Mouse (Mus musculus) heart, embryonic 15.5 days (tissue): Measurements from ENCODE around the gene Tmem212. TPM values are rescaled to one million over a fixed set of nuclear protein-coding genes. Genes with fewer than 3 reads are reported as not detected.

Experiments
- ATAC-seq: fragments of 200-750 bp; cut with Nextera tagmentation; replicated peaks from 2 replicates; pipeline ENCODE4 v1.8.0; 2017; ENCODE audit warnings: low read depth, moderate TSS enrichment; ENCODE audit not compliant: insufficient number of reproducible peaks, insufficient read depth, low FRiP score
- H3K27ac ChIP-seq: fragments of 300-500 bp; sonication (generic); 2 replicates; pipeline ENCODE4 v1.5.1; 2015; ENCODE audit warnings: mild to moderate bottlenecking, inconsistent platforms
- H3K27me3 ChIP-seq: fragments of 300-500 bp; sonication (generic); 2 replicates; pipeline ENCODE4 v1.6.1; 2015; ENCODE audit warnings: inconsistent platforms
- H3K36me3 ChIP-seq: fragments of 300-500 bp; sonication (generic); 2 replicates; pipeline ENCODE4 v1.6.1; 2015; ENCODE audit warnings: mild to moderate bottlenecking, inconsistent platforms
- H3K4me1 ChIP-seq: fragments of 300-500 bp; sonication (generic); replicated peaks from 2 replicates; pipeline ENCODE4 v1.6.1; 2015; ENCODE audit warnings: inconsistent platforms
- H3K4me2 ChIP-seq: fragments of 300-500 bp; sonication (generic); 2 replicates; pipeline ENCODE4 v1.6.1; 2015; ENCODE audit warnings: inconsistent platforms, mild to moderate bottlenecking, moderate library complexity
- H3K4me3 ChIP-seq: fragments of 300-500 bp; sonication (generic); 2 replicates; pipeline ENCODE4 v1.5.1; 2015; ENCODE audit warnings: mild to moderate bottlenecking, inconsistent platforms
- H3K9ac ChIP-seq: fragments of 300-500 bp; sonication (generic); 2 replicates; pipeline ENCODE4 v1.6.1; 2015; ENCODE audit warnings: mild to moderate bottlenecking, inconsistent platforms
- H3K9me3 ChIP-seq: fragments of 300-500 bp; sonication (generic); replicated peaks from 2 replicates; pipeline ENCODE4 v1.6.1; 2016; ENCODE audit warnings: inconsistent platforms
- WGBS: fragments of 180-500 bp; shearing (Covaris S2); methylation state at CpG from one replicate; pipeline ENCODE4 v1.1.7; 2015; ENCODE audit warnings: mixed read lengths; 5-methylcytosine and 5-hydroxymethylcytosine counted together
- polyA plus RNA-seq: library from polyadenylated mRNA; unstranded; fragments of >200 nt; fragmentation: Nextera tagmentation; extraction: Ambion mirVana; gene quantifications from 2 replicates; pipeline ENCODE4 v1.2.1, GENCODE M21; 2015

The Tmem212 gene
- polyA plus RNA-seq, 1 experiment from 2014 or later, result not detected

DNA sequence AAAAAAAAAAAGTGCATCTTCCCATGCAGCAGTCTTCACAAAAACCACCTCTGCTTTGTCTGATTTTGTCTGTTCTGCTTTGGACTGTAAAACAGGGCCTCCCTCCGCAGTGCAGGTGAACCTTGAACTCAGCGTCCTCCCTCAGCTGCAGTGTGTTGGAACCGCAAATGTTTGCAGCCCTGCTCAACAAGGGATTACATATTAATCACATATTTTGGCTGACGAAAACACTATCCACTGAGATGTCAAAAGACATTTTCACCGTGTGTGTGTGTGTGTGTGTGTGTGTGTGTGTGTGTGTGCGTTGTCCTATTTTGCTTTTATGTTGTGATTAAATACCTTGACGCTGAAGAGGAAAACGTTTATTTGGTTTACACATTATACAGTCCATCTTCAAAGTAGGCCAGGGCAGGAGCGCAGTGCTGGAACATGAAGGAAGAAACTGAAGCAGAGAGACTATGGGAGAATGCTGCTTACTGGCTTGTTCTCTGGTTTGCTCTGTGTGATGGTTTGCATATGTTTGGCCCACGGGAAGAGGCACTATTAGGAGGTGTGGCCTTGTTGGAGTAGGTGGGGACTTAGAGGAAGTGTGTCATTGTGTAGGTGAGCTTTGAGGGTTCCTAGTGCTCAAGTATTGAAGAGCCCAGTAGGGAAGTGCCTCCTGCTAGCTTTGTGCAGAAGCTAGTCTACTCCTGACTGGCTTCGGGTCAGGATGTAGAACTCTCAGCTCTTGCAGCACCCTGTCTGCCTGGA is 25.3 kb upstream of the Tmem212 start:
- no peak overlapping the region for H3K4me2 ChIP-seq
- H3K4me3 ChIP-seq, result no peak overlapping the region
- H3K36me3 ChIP-seq, result no peaks in the 10 kb centered on the region
- no peak for ATAC-seq
- no peak overlapping the region for H3K27ac ChIP-seq
- WGBS, result 88% methylated on average over 11 of the region's 11 CpGs
- no peaks in the 10 kb centered on the region for H3K9me3 ChIP-seq
- no peak overlapping the region for H3K9ac ChIP-seq
- H3K27me3 ChIP-seq, result no peaks in the 10 kb centered on the region
- no peaks in the 10 kb centered on the region for H3K4me1 ChIP-seq

DNA sequence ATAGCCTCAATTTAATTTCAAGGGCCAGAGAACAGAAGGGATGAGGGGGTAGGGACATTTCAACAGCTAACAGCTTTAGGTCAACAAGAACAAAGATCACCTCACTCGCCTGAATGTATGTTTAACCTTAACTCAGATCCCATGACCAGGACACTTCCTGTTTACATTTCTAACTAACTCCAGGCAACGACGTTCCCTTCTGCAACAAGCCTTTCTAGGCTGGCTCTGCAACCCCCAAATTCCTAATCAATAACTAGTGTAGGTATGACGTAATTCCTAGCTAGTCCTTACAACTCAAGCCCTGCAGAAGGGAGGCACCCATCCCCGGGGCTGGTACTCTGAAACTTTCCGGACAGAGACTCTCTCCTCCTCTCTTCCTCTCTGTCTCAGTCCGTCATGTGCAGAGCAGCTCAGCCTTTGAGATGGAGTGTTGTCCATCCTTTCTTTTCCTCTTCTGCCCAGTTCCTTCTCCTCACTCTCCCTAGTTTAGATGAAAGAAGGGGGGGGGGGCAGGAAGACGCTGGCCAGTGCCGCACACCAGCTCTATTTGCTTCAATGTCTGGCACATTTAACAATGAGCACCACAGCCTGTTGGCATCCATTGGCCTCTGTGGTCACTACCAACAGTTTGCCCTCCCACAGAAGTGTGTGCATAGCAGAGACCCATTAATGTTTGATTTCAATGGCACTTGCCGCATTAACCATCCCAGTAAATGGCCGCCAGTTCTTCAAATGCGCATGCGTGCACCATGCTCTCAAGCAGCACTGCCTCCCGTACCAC is 22.7 kb upstream of the Tmem212 start:
- no peak overlapping the region for H3K9ac ChIP-seq
- no peak overlapping the region for H3K4me3 ChIP-seq
- no peaks in the 10 kb centered on the region for H3K4me1 ChIP-seq
- ATAC-seq, result no peak
- WGBS, result 82% methylated on average over 14 of the region's 14 CpGs
- H3K4me2 ChIP-seq, result no peak overlapping the region
- H3K27me3 ChIP-seq, result no peaks in the 10 kb centered on the region
- no peak overlapping the region for H3K27ac ChIP-seq
- no peaks in the 10 kb centered on the region for H3K36me3 ChIP-seq
- no peaks in the 10 kb centered on the region for H3K9me3 ChIP-seq

DNA sequence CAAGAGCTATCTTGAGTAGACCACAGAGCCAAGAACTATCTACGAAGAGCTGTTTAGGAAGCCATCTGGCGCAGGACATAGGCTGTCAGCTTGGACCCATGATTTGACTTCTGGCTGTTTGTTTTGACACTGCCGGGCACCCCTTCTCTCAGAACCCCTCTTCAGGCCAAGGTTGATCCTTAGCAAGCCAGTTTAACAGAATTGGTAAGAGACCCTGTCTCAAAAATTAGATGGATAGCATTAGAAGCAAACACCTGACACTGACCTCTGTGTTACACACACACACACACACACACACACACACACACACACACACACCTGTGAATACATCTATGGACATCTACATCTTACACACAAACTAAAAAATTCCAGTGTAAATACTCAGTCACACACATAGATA is 12.8 kb upstream of the Tmem212 start:
- Histone ChIP-seq H3K27me3 (no peaks in the 10 kb centered on the region), H3K27ac (no peak overlapping the region), H3K9me3 (no peaks in the 10 kb centered on the region), H3K36me3 (no peaks in the 10 kb centered on the region), H3K4me1 (peaks cover 11% of the 10 kb centered on the region), H3K4me2 (no peak overlapping the region), H3K4me3 (no peak overlapping the region), H3K9ac (no peak overlapping the region)
- no peak for ATAC-seq
- 85% methylated on average over 3 of the region's 3 CpGs for WGBS

DNA sequence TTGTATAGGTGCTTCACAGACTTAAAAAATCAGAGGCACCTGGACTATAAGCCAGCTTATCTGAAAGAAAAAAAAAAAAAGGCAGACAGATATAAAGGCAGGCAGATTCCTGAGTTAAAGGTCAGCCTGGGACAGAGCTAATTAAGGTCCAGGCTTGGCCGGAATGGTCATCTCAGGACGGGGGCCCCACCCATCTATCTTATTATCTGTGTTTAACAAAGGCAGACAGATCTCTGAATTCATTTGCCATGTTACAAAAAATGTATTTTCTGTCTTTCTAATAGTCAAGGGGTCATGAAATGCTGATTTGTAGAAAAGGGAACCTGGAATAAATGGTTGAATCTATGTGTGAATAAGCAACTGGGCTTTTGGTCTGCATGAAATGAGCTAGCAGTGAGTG is 12.1 kb upstream of the Tmem212 start:
- no peak overlapping the region for H3K9ac ChIP-seq
- H3K4me2 ChIP-seq, result no peak overlapping the region
- H3K36me3 ChIP-seq, result no peaks in the 10 kb centered on the region
- no peak overlapping the region for H3K4me3 ChIP-seq
- no peaks in the 10 kb centered on the region for H3K27me3 ChIP-seq
- no peak for ATAC-seq
- no peaks in the 10 kb centered on the region for H3K9me3 ChIP-seq
- 73% methylated on average over 2 of the region's 2 CpGs for WGBS
- no peak overlapping the region for H3K27ac ChIP-seq
- peaks cover 11% of the 10 kb centered on the region for H3K4me1 ChIP-seq

DNA sequence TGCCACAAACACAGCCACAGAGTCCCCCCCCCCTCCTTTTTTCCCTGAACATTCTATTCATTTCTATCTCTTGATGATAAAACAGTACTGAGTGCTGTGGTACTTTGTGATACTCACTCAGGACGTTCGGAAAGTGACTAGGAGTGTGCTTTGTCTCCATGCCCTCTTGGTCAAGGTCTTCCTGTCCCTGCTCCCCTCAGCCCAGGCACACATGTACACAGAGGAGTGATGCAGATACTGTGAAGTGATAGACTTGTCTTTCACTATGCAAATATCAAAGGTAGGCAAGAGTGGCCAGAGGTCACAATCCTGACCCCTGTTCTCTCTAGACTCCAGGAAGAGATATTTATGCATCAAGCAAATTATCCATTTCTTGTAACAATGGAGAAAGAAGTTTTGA is 11.1 kb upstream of the Tmem212 start:
- H3K4me2 ChIP-seq, result no peak overlapping the region
- no peaks in the 10 kb centered on the region for H3K27me3 ChIP-seq
- 47% methylated on average over 2 of the region's 2 CpGs for WGBS
- no peaks in the 10 kb centered on the region for H3K36me3 ChIP-seq
- H3K9me3 ChIP-seq, result no peaks in the 10 kb centered on the region
- H3K27ac ChIP-seq, result no peak overlapping the region
- no peak for ATAC-seq
- H3K4me1 ChIP-seq, result peaks cover 11% of the 10 kb centered on the region
- H3K9ac ChIP-seq, result no peak overlapping the region
- no peak overlapping the region for H3K4me3 ChIP-seq

DNA sequence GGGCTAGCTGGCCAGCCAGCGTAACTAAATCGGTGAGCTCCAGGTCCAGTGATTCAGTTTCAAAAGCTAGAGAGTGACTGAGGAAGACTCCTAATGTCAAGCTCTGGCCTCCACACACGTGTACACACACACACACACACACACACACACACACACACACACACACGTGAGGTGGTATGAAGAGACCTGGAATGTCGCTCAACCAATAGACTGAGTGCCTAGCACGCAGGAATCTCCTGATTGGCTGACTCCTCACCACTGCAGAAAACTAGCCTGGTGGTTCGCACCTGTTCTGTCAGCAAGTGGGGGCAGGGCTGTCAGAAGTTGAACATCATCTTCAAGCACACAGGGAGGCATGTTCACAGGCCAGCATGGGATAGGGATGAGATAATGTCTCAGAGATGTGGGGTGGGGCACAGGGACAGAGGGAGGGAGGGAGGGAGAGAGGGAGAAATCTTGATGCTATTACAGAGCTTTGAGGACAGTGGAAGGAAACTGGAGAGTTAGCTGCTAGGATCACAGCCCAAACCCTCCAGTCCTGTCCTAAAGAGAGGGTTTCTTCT is 10.6 kb upstream of the Tmem212 start:
- peaks cover 11% of the 10 kb centered on the region for H3K4me1 ChIP-seq
- H3K4me3 ChIP-seq, result no peak overlapping the region
- no peak overlapping the region for H3K9ac ChIP-seq
- no peaks in the 10 kb centered on the region for H3K27me3 ChIP-seq
- 78% methylated on average over 7 of the region's 7 CpGs for WGBS
- no peaks in the 10 kb centered on the region for H3K9me3 ChIP-seq
- no peak overlapping the region for H3K4me2 ChIP-seq
- no peak overlapping the region for H3K27ac ChIP-seq
- no peak for ATAC-seq
- H3K36me3 ChIP-seq, result no peaks in the 10 kb centered on the region

DNA sequence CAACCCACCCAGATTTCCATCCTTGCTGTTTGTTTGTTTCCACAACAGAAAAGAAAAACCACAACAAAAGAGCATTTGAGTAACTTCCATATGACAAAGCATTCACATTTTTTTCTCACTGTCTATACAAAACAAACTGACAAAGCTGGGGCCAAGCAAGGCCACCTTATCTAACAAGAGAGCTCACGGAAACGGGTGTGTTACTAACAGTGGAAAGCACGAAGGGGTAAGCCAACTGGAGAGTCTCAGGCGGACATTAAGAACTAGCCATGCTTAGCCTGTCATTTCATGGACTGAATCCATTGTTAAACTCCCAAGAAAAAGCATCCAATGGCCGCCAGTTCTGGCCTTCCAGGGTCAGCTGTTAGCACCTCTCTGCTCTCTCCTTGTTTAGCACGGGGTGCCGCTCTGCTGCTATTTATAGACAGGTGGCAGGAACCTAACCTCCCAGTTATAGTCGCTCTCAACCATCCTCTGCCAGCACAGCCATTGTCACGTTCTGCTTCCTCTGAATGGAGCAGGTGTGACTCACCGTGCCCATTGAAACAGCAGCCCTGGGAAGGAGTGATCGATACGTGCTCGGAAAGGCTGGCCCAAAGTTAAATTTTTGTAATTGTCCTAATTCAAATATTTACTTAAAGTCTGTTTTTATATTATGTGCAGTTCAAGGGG is 8.6 kb upstream of the Tmem212 start:
- 14% methylated on average over 13 of the region's 13 CpGs for WGBS
- ATAC-seq, result peak; percentile 89

DNA sequence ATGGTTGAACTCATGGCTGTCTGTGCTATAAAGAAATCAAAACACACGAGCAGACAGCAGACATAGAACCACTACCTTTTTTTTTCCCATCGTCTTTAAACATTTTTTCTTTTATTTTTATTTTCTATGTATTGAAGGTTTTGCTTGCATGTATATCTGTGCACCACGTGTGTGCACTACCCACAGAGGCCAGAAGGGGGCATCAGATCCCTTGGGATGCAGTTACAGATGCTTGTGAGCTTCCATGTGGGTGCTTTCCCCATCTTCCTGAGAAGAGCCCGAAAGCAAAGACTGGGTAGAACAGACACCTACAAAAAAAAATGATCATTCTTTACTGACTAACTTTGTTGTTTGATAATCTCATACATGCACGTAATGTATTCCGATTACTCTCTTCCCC is 5.7 kb upstream of the Tmem212 start:
- ATAC-seq, result no peak
- H3K4me3 ChIP-seq, result no peak overlapping the region
- H3K9me3 ChIP-seq, result no peaks in the 10 kb centered on the region
- H3K27ac ChIP-seq, result no peak overlapping the region
- H3K4me1 ChIP-seq, result peaks cover 25% of the 10 kb centered on the region
- no peak overlapping the region for H3K9ac ChIP-seq
- H3K27me3 ChIP-seq, result no peaks in the 10 kb centered on the region
- 91% methylated on average over 6 of the region's 6 CpGs for WGBS
- no peak overlapping the region for H3K4me2 ChIP-seq
- no peaks in the 10 kb centered on the region for H3K36me3 ChIP-seq

More for the DNA sequence above, 8.6 kb upstream of the Tmem212 start:
- H3K36me3 ChIP-seq, result no peaks in the 10 kb centered on the region
- no peaks in the 10 kb centered on the region for H3K9me3 ChIP-seq
- no peaks in the 10 kb centered on the region for H3K27me3 ChIP-seq
- H3K9ac ChIP-seq, result no peak overlapping the region
- H3K4me2 ChIP-seq, result peak overlapping the region; percentile 9; the same call in 1 of the 2 replicates
- H3K4me3 ChIP-seq, result no peak overlapping the region
- H3K4me1 ChIP-seq, result peaks cover 13% of the 10 kb centered on the region
- peak overlapping the region; percentile 72 for H3K27ac ChIP-seq

DNA sequence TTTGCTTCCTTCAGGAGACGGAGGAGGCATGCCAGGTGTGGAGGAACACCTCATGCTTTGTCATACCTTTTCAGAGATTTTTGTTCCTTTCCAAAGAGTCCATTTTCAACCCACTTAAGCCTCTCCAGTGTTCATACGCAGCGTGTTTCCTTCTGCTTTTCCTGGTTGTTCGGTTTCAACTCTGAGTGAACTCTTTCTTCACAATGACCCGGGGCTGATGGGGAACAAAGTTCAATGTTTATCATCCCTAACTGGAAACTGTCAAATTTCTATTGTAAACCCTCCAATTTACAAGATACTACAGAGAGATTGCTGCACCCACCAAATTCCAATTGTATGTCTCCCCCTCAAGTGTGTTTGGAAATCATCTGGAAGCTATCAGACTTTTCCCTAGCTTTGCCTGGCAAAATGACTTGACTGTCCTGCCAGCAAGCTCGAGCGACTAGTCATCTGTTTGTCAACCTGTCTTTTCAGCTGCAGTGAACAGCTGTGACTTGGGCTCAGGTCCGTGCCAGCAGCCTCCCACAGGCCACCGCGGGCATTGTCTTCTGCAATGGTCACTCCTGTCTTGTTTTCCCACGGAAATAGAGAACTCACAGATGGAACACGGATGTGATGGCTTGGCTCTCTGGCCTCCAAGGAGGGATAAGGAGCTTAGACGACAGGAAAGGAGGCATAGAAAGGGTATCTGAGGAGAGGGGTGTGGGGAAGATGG is 3.0 kb upstream of the Tmem212 start:
- Histone ChIP-seq H3K4me2 (no peak overlapping the region), H3K4me1 (peaks cover 14% of the 10 kb centered on the region), H3K27me3 (no peaks in the 10 kb centered on the region), H3K27ac (peak overlapping the region; percentile 69), H3K4me3 (no peak overlapping the region), H3K9me3 (no peaks in the 10 kb centered on the region), H3K9ac (no peak overlapping the region), H3K36me3 (no peaks in the 10 kb centered on the region)
- peak; percentile 62 for ATAC-seq
- 48% methylated on average over 13 of the region's 13 CpGs for WGBS

DNA sequence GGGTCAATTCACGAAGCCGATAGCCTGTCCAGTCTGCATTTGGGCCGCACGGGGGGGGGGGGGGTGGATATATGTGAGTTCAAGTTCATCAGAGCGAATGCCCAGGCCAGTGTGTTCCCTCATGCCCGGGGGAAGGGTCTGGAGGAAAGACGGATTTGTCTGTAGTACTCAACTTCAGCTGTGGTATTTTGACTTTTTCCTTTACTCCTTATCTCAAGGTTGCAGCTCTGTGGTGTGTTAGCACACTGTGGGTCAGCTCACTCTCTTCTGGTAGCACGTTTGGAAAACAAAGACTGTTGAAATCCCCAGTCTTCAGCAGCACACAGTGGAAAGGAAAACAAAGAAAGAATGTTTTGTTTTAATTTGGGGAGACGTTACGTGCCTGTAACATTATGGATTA is 2.0 kb upstream of the Tmem212 start:
- H3K27me3 ChIP-seq, result no peaks in the 10 kb centered on the region
- 50% methylated on average over 10 of the region's 10 CpGs for WGBS
- 0 out of 2 replicates have a peak, but pooled peaks have one; percentile 50 for ATAC-seq
- H3K27ac ChIP-seq, result peak overlapping the region; percentile 69
- H3K9ac ChIP-seq, result no peak overlapping the region
- H3K4me2 ChIP-seq, result no peak overlapping the region
- H3K36me3 ChIP-seq, result no peaks in the 10 kb centered on the region
- no peaks in the 10 kb centered on the region for H3K9me3 ChIP-seq
- peaks cover 14% of the 10 kb centered on the region for H3K4me1 ChIP-seq
- H3K4me3 ChIP-seq, result no peak overlapping the region

DNA sequence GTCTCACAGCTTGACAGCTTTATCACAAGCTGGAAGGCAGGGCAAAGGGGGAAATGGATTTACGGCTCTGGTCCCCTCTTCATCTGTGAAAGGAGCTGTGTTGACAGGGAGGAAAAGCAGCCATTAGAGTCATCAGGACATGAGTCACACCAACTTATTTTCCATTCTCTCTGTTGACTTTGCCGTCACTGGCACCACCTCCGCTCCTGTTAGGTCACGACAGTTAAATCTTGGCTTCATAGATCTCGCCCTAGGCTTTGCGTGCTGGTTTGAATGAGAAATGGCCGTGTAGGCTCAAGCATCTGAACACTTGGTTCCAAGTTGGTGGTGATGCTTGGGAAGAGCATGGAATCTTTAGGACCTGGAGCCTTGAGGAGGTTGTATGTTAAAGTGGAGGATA is 9.6 kb downstream of the Tmem212 start:
- peaks cover 16% of the 10 kb centered on the region for H3K4me1 ChIP-seq
- WGBS, result 37% methylated on average over 7 of the region's 7 CpGs
- no peak overlapping the region for H3K27ac ChIP-seq
- H3K36me3 ChIP-seq, result no peaks in the 10 kb centered on the region
- ATAC-seq, result peak; percentile 59; the same call in 1 of the 2 replicates
- no peak overlapping the region for H3K4me2 ChIP-seq
- no peak overlapping the region for H3K4me3 ChIP-seq
- H3K27me3 ChIP-seq, result no peaks in the 10 kb centered on the region
- no peak overlapping the region for H3K9ac ChIP-seq
- H3K9me3 ChIP-seq, result no peaks in the 10 kb centered on the region
